Mouse (Mus musculus) heart, adult 2 months (tissue): Measurements from ENCODE around the gene Kcnip3.

Source experiments
- CTCF ChIP-seq: fragments of 200-600 bp; IDR thresholded peaks from 2 replicates; pipeline ENCODE4 v1.8.1; 2022; ENCODE audit warnings: antibody characterized with exemption, mild to moderate bottlenecking, moderate library complexity
- POLR2A ChIP-seq: fragments of 200-500 bp; IDR thresholded peaks from 2 replicates; pipeline ENCODE4 v1.6.1; 2011; ENCODE audit warnings: mild to moderate bottlenecking, low read depth, low read length, control low read depth; ENCODE audit not compliant: insufficient read depth

DNA sequence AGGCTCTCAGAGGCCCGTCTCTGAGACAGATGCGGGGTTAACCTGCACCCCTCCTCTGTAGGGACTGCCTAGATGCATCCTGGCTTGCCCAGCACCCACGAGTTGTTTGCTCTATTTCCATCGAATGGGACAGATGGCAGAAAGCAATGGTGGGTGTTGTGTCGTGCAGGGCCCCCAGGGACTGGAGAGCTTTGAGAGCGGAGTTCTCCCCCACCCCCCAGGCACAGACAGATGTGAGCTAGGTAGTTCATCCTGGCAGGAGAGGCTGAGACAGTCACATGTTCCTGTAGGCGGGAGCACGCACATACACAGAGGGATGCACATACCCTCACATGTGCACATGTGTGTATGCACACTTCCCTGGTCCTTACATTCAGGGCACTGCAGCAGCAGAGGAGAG lies 4.8 kb downstream of the Kcnip3 start:
- TF ChIP-seq POLR2A (no peak), CTCF (no peak)
